Mouse (Mus musculus): ENCODE measurements around the gene F7. TPM values are rescaled to one million over a fixed set of nuclear protein-coding genes. Genes with fewer than 3 reads are reported as not detected.

F7 gene
- polyA plus RNA-seq (2012; rRNA removed): 0.16 and 0.50 TPM in 2 replicates

GRCm38 (mm10) chr8:13025487-13026224 lies at the start of gene F7:
F7 (plus strand) TSS chr8:13026034.
- DNase-seq (ENCODE audit: extremely low spot score in 1 of 2, low spot score in 1 of 2): no peak

GRCm38 (mm10) chr8:12976290-12976689 lies 49.5 kb upstream of the F7 start:
- DNase-seq (ENCODE audit: extremely low spot score in 1 of 2, low spot score in 1 of 2): no peak

DNA sequence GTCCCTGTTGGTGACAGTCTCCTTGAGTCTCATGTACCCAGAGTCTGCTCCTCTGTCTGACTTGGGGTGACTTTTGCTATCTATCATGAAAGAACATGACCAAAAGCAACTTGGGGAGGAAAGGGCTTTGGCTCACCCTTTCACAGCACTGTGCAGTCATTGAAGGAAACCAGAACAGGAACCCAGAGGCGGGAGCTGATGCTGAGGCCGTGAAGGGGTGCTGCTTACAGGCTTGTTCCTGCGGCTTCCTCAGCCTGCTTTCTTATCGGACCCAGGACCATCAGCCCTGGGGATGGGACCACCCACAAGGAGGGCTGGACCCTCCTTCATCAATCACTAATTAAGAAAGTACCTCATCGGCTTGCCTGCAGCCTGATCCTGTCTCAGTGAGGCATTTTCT lies 49.1 kb upstream of the F7 start:
- DNase-seq (ENCODE audit: extremely low spot score in 1 of 2, low spot score in 1 of 2): no peak

GRCm38 (mm10) chr8:12977325-12977724 lies 48.5 kb upstream of the F7 start:
- DNase-seq (ENCODE audit: extremely low spot score in 1 of 2, low spot score in 1 of 2): no peak

GRCm38 (mm10) chr8:12978308-12978707 lies 47.5 kb upstream of the F7 start:
- no peak for DNase-seq (ENCODE audit: extremely low spot score in 1 of 2, low spot score in 1 of 2)

- peak in 1 of 2 experiments; percentile 73 for DNase-seq (ENCODE audit: extremely low spot score in 1 of 2, low spot score in 1 of 2)
Observed at GRCm38 (mm10) chr8:12978726-12979125, 47.1 kb upstream of the F7 start.

- peak; percentile 91 to 93 for DNase-seq (ENCODE audit: extremely low spot score in 1 of 2, low spot score in 1 of 2)
Observed at GRCm38 (mm10) chr8:12983681-12984467, 42.0 kb upstream of the F7 start.

DNA sequence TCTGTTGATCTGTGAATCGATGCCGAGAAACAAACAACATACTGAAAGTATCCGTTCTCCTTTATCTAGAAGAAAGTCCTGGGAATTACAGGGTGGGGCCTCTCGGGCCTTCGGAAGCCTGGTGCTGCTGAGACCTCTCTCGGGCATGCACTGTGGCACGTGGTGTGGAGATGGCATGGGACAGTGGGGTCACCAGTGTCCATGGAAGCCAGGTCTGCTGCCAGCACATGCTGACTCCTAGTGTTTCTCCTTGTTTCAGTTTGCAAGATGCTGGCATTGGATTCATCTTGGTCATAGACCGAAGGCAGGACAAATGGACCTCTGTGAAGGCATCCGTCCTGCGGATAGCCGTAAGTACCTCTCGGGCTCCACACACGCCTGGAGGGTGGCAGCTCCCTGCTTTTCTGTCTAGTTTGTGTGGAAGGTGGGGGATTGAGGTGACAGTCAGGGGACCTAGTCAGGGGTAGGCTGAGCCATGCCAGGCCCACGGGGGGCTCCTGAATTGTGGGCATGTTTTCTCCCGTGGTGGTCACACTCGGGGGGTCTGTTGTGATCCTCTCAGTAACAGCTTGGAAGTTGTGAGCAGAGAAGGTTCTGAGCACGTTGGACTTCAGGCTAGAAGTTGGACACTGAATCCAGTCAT lies 41.1 kb upstream of the F7 start:
- no peak for DNase-seq (ENCODE audit: extremely low spot score in 1 of 2, low spot score in 1 of 2)

DNA sequence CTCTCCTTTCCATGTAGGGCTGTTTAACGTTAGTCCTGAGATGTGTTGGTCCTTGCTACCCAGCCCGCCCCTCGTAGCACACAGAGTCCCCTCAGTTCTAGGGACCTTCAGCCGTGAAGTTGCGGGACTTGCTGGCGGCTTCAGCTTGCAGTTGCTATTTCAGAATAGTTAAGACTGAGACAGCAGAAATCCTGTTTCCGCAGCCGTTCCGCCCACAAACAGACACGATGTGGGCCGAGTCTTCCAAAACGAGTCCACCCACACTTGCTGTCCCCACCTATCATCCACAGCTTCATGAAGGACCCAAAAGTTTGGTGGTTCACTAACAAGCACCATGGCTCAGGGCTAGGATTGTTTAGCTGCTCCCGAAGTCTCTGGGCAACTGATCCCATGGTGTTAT lies 40.6 kb upstream of the F7 start:
- peak; percentile 75 to 85 for DNase-seq (ENCODE audit: extremely low spot score in 1 of 2, low spot score in 1 of 2)

DNA sequence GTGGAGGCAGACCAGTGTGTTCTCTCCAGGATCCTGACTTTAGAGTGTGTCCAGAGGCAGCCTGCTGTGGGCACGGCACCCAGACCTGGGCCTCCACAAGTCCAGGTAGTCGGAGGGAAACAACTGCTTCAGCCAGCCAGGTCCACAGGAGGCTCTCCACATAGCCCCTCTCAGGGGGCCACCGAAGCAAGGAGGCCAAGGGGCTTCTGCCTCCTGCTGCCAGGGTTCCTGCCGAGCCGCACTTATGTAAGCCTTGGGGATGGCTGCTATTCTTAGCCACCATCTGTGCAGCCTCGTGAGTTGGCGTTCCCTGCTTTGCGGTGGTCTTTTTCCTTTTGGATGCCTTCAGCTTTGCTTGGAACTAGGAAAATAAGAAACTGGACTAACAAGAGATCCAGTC lies 38.3 kb upstream of the F7 start:
- DNase-seq (ENCODE audit: extremely low spot score in 1 of 2, low spot score in 1 of 2): peak in 1 of 2 experiments; percentile 89

DNA sequence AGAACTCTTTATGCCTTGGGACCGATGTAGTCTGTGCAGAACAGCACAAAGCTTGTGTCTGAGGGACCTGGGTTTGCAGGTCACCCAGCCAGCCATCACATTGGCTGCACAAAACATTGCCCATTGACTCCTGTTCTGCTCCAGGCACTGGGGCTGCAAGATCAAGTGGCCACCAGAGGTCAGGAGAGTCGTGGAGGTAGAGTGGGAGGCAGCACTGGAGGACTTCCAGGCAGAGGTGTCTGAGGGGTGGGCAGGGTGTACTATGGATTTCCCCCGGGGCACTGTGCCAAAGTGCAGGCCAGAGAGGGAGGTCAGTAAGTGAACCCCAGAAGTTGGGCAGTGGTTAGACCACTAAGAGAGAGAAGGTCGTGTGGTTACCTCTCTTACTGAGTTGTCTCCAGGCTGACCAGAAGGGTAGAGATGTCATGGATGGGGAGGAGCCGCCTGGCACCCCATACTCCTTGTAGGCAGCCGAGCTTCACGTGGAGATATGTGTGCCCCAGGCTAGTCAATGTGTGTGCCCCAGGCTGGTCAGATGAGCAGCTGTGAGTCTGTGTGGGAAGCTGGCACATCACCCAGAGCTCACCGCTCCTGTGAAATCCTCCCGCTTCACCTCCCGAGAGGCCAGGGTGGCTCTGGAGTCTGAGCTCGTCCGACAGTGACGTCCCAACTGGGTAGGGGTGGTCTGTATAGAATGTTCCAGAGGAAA lies 37.0 kb upstream of the F7 start:
- no peak for DNase-seq (ENCODE audit: extremely low spot score in 1 of 2, low spot score in 1 of 2)

DNA sequence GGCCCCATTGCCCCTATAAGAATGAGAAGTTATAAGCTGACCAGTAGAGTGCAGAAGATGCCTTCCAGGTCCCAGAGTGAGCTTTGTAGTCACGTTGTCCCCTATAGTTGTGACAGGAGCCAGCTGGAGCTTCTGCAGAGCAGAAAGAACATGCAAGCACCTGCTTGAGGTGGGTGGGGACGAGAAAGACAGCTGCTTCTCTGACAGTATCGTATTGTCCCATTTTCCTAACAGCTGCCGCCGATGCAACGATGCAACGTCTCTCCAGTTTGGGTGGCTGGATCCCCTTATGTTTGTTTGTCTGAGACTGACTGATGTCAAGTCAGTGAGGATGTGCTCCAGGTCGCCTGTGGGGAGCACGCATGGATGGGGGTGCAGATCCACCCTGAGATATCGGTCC lies 34.4 kb upstream of the F7 start:
- no peak for DNase-seq (ENCODE audit: extremely low spot score in 1 of 2, low spot score in 1 of 2)

- DNase-seq (ENCODE audit: extremely low spot score in 1 of 2, low spot score in 1 of 2): no peak
Observed at GRCm38 (mm10) chr8:12994468-12994867, 31.4 kb upstream of the F7 start.

DNA sequence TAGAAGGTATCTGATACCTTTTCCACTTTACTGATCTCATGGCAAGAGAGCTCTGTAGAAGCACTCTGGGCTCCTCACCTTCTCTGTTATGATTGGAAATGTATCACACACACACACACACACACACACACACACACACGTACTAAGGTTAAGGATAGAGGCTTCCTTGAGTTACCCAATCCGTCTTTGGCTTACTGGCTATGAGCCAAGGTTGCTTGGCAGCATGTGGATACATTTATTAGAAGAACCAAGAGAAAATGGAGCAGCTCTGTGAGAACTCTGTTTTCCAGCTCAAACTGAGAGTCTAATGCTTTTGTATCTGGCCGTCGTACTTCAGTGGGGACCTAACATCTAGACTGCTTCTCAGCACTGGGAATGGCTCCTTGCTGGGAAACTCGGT lies 30.4 kb upstream of the F7 start:
- DNase-seq (ENCODE audit: extremely low spot score in 1 of 2, low spot score in 1 of 2): peak in 1 of 2 experiments; percentile 53

- DNase-seq (ENCODE audit: extremely low spot score in 1 of 2, low spot score in 1 of 2): no peak
Observed at GRCm38 (mm10) chr8:12996831-12997275, 29.0 kb upstream of the F7 start.

DNA sequence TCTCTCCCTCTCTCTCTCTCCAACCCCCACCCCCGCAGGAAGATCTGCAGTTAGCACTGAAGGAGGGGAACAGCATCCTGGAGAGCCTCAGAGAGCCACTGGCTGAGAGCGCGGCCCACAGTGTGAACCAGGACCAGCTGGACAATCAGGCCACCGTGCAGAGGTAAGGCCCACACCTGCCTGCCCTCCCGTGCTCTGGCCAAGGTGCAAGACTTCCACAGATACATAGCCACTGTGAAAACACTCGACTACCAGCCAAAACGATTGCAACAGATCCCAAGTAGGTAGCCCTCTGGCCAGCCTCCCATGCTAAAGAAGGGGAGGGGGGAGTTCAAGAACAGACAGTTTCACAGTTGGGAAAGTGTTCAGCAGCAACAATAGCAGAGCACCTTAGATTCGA lies 27.5 kb upstream of the F7 start:
- no peak for DNase-seq (ENCODE audit: extremely low spot score in 1 of 2, low spot score in 1 of 2)

GRCm38 (mm10) chr8:12999793-13000192 lies 26.0 kb upstream of the F7 start:
- DNase-seq (ENCODE audit: extremely low spot score in 1 of 2, low spot score in 1 of 2): peak in 1 of 2 experiments; percentile 72

DNA sequence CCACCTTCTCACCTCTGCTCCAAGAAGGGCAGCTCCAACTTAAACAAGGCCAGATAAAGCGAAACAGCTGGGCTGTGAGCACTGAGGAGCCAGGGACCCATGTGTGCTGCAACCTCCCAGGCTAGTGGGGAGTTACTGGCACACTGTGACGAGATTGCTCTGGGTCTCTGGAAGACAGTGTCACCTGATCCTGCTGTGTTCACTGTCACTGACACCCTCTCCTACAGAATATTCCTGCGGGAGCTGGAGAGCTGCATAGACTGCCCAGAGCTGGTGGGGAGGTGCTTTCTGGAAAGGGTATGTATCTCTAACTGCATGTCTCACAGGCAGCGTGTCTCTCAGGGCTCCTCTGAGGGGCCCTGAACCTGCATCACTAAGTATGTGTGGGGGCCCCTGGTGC lies 18.4 kb upstream of the F7 start:
- DNase-seq (ENCODE audit: extremely low spot score in 1 of 2, low spot score in 1 of 2): no peak

DNA sequence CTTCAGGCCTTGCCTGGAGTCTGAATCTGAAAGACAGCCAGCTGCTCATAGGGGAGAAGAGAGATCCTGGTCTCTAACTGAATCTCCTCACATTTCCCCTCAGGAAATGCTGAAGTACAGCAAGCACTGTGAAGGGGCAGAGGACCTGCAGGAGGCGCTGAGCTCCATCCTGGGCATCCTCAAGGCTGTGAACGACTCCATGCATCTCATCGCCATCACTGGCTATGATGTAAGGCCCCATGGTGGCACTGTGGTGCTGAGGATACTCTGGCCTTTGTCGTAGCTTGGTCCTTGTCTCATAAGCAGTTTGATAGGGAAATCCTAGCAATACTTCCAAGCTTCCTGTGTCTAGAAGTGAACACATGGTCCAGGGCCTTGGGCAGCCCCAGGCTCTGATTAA lies 15.5 kb upstream of the F7 start:
- DNase-seq (ENCODE audit: extremely low spot score in 1 of 2, low spot score in 1 of 2): no peak

GRCm38 (mm10) chr8:13019560-13019959 lies 6.3 kb upstream of the F7 start:
- DNase-seq (ENCODE audit: extremely low spot score in 1 of 2, low spot score in 1 of 2): no peak

DNA sequence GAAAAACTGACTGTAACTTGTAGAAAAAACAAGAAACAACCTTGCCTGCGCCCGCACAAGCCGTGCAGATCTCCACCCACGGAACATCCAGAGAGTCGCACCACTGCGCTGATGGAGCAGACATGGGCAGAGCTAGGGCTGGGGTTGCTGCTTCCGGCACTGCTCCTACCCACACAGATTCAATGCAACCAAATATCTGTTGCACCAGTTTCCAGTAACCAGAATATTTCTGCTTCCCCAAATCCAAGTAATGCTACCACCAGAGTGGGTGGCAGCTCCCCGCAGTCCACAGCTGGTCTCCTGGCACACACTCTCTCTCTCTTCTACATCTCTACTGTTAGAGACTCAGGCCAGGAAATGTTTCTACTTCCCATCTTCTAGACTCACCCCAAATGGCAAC lies 4.0 kb upstream of the F7 start:
- DNase-seq (ENCODE audit: extremely low spot score in 1 of 2, low spot score in 1 of 2): peak in 1 of 2 experiments; percentile 61

Measured in frontal cortex, adult 2 months (tissue).